Mouse (Mus musculus): ENCODE data around the gene Thap12. TPM values are rescaled to one million over a fixed set of nuclear protein-coding genes. Genes with fewer than 3 reads are reported as not detected.

The Thap12 gene
- polyA plus RNA-seq, 1 experiment from 2014 or later: 46.9 TPM

DNA sequence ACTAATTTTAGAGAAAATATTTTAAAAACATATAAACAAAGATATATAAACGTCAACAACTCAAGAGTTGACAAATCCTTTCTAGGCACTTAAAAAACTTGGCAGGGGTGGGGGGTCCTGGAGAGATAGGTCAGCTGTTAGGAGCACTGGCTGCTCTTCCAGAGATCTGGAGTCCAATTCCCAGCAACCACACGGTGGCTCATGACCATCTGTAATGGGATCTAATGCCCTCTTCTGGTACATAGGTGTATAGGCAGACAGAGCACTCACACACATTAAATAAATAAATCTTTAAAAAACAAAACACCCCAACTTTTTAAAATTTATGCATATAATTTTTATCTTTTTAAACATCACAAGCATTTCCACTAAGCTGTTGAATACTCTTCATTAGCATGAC is 5.4 kb upstream of the Thap12 start:
- DNase-seq (ENCODE audit: low read depth, low spot score): no peak
- ChIA-PET CTCF (interaction anchor here (0.8 to 1.8 kb wide), 7 partner anchors 12 to 50 kb away, joined by 3 to 7 read pairs (median 3); partner anchors contain the start of gene Emsy), POLR2A (interaction anchor here (1.4 kb wide), 1 partner anchor 9 kb away, joined by 3 read pairs; no protein-coding TSS in a partner anchor)
- ATAC-seq: no peak
- H3K27me3 ChIP-seq: no peaks in the 10 kb centered on the region
- TF ChIP-seq CTCF (IDR thresholded peaks at IDR 0.05): peak; percentile 84
- in situ Hi-C loops (cut with MboI; ENCODE audit: low pct_unique_long_range_greater_than_20kb): loop anchor here (5.0 to 10.0 kb wide), 2 partner anchors 45 to 213 kb away; partner anchors contain the start of gene Lrrc32

DNA sequence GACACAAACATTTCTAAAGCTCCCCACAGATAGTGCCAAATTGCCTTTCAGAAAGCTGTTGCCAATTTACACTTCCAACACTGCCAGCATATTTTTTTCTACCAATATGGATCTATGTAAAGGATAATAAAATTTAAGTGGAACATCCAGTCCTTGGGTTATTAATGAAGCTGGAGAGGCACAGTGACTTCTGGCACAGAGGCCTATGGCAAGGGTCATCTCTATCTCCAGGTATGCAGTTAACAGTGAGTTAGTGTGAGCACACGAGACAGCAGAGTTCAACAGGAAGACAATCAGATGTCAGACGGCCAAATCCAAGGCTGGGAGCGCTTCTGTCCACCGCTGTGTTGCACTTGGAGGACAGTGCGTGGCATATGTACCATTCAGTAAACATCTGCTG is 4.9 kb upstream of the Thap12 start:
- in situ Hi-C loops (cut with MboI; ENCODE audit: low pct_unique_long_range_greater_than_20kb): loop anchor here (5.0 to 10.0 kb wide), 2 partner anchors 46 to 213 kb away; partner anchors contain the start of gene Lrrc32
- ChIA-PET CTCF (interaction anchor here (0.8 to 1.8 kb wide), 5 partner anchors 16 to 51 kb away, joined by 3 to 7 read pairs (median 3); no protein-coding TSS in a partner anchor), POLR2A (interaction anchor here (1.4 kb wide), 1 partner anchor 9 kb away, joined by 3 read pairs; no protein-coding TSS in a partner anchor)
- TF ChIP-seq CTCF (IDR thresholded peaks at IDR 0.05): no peak
- H3K27me3 ChIP-seq: no peaks in the 10 kb centered on the region
- no peak for ATAC-seq
- no peak for DNase-seq (ENCODE audit: low read depth, low spot score)

DNA sequence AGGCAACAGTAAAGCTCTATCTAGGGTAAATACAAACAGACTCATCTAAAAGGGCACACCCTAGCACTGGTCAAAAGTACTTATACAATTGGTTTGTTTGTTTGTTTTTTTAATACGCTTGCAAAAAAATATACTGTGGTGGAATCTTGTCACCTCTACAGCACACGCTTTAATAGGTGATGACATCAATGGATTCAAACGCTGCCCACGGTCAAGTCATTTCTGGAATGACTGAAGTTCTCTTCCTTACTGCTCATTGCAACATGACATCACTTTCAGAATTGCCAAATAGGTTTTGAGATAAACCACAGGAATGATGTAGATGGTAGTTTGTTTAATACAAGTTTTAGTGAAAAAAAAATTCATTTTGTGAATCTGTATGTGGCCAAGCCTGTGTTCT is 4.3 kb upstream of the Thap12 start:
- CTCF ChIA-PET: interaction anchor here (1.3 to 1.4 kb wide), 2 partner anchors 31 to 51 kb away, joined by 3 read pairs; no protein-coding TSS in a partner anchor
- TF ChIP-seq CTCF (IDR thresholded peaks at IDR 0.05): no peak
- POLR2A ChIA-PET: no interaction called here
- DNase-seq (ENCODE audit: low read depth, low spot score): no peak
- no peak for ATAC-seq
- in situ Hi-C loops (cut with MboI; ENCODE audit: low pct_unique_long_range_greater_than_20kb): loop anchor here (5.0 to 10.0 kb wide), 2 partner anchors 46 to 214 kb away; partner anchors contain the start of gene Lrrc32
- H3K27me3 ChIP-seq: no peaks in the 10 kb centered on the region

DNA sequence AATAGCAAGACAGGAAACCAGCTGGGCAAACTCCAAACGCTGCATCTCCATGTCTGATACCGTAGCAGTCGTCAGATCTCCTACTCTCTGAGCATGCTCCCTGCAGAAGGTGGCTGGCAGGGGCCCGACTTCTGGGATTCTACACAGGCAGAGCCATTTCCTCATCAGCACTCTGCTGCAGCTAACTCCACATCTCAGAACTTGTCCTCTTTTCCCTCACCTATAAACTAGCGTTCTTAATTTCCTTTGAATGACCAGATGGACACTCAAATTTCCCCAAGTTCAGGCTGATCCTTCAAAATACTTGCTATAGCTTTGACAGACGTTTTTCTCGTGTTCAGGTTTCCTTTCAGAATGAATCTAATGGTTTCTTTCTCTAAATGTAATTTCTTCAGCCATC is 1.1 kb upstream of the Thap12 start:
- no peak for TF ChIP-seq CTCF (IDR thresholded peaks at IDR 0.05)
- CTCF ChIA-PET: no interaction called here

DNA sequence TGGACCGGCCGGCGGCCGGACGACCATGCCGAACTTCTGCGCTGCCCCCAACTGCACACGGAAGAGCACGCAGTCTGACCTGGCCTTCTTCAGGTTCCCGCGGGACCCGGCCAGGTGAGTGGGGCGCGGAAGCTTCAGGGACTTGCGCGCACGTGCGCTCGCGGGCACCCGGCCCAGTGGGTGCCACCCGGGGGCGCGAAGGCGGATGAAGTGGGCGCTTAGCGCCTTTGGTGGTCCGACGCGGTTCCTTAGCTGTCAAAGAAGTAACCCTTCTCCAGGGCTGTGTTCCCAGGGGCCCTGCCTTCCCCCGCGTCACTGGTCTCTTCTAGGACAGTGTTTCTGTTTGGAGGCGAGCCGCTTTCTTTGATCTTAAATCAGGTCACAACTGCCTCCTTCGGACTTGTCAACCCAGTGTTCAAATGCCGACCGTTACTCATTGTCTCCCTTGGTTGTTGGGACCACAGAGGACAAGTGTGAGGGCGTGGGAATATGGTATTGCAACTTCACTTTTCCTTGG is 520 bp downstream of the Thap12 start:
- in situ Hi-C loops (cut with MboI; ENCODE audit: low pct_unique_long_range_greater_than_20kb): no loop called here
- ChIA-PET CTCF (interaction anchor here (0.6 kb wide), 1 partner anchor 90 kb away, joined by 3 read pairs; no protein-coding TSS in a partner anchor), POLR2A (interaction anchor here (0.7 kb wide), 1 partner anchor 10 kb away, joined by 3 read pairs; no protein-coding TSS in a partner anchor)
- ATAC-seq: peak; percentile 17
- no peak for TF ChIP-seq CTCF (IDR thresholded peaks at IDR 0.05)
- H3K27me3 ChIP-seq: no peaks in the 10 kb centered on the region
- no peak for DNase-seq (ENCODE audit: low read depth, low spot score)

More for the DNA sequence above, 1.1 kb upstream of the Thap12 start:
- POLR2A ChIA-PET: interaction anchor here (1.0 kb wide), 1 partner anchor 47 kb away, joined by 3 read pairs; no protein-coding TSS in a partner anchor
- ATAC-seq (no peak), DNase-seq (ENCODE audit: low read depth, low spot score) (no peak)
- H3K27me3 ChIP-seq: no peaks in the 10 kb centered on the region
- in situ Hi-C loops (cut with MboI; ENCODE audit: low pct_unique_long_range_greater_than_20kb): no loop called here

DNA sequence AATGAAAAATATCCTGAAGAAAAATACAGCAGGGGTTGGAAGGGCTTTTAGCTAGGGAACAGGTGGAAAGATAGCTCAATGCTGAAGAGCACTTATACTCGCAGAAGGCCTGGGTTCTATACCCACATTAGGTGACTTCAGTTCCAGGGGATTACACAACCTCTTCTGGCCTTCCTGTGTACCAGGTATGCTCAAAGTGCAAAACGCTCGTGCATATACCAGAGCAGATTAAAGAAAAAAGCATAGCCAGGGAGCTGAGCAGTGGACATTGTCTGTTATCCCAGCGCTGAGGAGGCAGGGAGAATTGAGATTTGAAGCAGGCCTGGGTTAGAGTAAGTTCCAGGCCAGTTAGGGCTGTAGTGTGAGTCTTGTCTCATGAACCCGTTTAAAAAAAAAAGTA is 1.4 kb downstream of the Thap12 start:
- H3K27me3 ChIP-seq: no peaks in the 10 kb centered on the region
- POLR2A ChIA-PET: interaction anchor here (0.6 kb wide), 1 partner anchor 132 kb away, joined by 3 read pairs; no protein-coding TSS in a partner anchor
- CTCF ChIA-PET: interaction anchor here (0.6 kb wide), 1 partner anchor 90 kb away, joined by 3 read pairs; no protein-coding TSS in a partner anchor
- no peak for ATAC-seq
- in situ Hi-C loops (cut with MboI; ENCODE audit: low pct_unique_long_range_greater_than_20kb): no loop called here
- TF ChIP-seq CTCF (IDR thresholded peaks at IDR 0.05): no peak
- no peak for DNase-seq (ENCODE audit: low read depth, low spot score)

DNA sequence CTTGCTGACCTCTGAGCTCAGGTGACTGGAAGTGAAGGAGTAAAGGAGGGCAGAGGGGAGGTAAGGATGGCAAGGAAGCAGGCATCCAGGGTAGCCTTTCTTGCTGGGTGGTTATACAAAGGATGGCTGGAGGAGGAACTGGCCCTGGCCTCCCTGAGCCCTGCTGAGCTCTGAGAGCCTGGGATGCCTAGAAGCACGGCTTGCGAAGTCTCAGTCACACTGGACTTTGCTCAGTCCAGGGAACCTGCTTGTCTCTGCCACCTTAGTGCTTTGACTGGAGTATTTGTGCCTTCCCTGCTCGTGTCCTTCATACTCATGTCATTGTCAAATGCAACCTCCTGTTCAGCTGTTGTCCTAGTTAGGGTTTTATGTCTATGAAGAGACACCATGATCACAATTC is 10.8 kb downstream of the Thap12 start:
- no peak for TF ChIP-seq CTCF (IDR thresholded peaks at IDR 0.05)
- ATAC-seq: no peak
- CTCF ChIA-PET: interaction anchor here (0.8 to 1.2 kb wide), 3 partner anchors 9 to 122 kb away, joined by 3 to 4 read pairs (median 4); no protein-coding TSS in a partner anchor

DNA sequence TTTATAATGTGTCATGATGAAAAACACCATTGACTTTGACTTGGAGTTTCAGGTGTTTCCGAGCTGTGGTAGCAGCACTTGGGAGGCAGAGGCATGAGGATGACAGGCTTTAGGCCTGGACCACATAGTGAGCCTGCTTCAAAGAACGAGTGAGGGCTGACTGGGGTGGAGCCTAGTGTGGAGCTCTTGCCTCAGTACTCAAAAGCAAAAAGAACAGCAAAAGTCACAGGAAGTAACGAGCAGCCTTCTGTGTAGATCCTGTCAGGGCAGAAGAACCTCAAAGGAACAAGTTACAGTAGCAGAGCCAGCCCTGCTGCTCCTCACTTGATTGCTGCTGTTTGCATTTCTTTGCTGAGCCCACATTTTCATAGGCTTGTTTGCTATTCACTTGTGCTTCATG is 14.5 kb downstream of the Thap12 start:
- TF ChIP-seq CTCF (IDR thresholded peaks at IDR 0.05): no peak
- in situ Hi-C loops (cut with MboI; ENCODE audit: low pct_unique_long_range_greater_than_20kb): no loop called here
- DNase-seq (ENCODE audit: low read depth, low spot score) (no peak), ATAC-seq (no peak)
- H3K27me3 ChIP-seq: no peaks in the 10 kb centered on the region
- ChIA-PET CTCF (no interaction called here), POLR2A (no interaction called here)

More for the DNA sequence above, 10.8 kb downstream of the Thap12 start:
- in situ Hi-C loops (cut with MboI; ENCODE audit: low pct_unique_long_range_greater_than_20kb): no loop called here
- no peak for DNase-seq (ENCODE audit: low read depth, low spot score)
- POLR2A ChIA-PET: no interaction called here
- no peaks in the 10 kb centered on the region for H3K27me3 ChIP-seq

DNA sequence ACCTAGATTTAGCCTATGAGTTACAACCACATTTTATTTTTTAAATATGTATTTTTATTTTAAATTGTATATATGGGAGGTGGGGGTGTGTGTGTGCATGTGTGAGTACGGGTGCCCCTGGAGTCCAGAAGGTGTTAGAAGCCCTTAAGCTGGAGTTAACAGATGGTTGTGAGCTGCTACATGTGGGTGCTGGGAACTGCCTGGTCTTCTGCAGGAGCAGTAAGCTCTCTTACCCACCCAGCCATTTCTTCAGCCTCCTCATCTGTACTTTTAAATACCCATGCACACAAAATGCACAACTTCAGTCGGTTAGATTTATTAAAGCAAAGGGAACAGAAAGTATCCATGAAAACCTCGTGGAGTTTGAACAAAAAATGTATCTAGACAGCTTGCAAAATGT is 16.9 kb downstream of the Thap12 start:
- no peak for DNase-seq (ENCODE audit: low read depth, low spot score)
- no peak for ATAC-seq
- ChIA-PET CTCF (interaction anchor here (1.2 to 1.3 kb wide), 2 partner anchors 10 to 108 kb away, joined by 3 read pairs; no protein-coding TSS in a partner anchor), POLR2A (interaction anchor here (0.6 kb wide), 1 partner anchor 14 kb away, joined by 3 read pairs; no protein-coding TSS in a partner anchor)
- TF ChIP-seq CTCF (IDR thresholded peaks at IDR 0.05): no peak
- in situ Hi-C loops (cut with MboI; ENCODE audit: low pct_unique_long_range_greater_than_20kb): no loop called here
- no peaks in the 10 kb centered on the region for H3K27me3 ChIP-seq

DNA sequence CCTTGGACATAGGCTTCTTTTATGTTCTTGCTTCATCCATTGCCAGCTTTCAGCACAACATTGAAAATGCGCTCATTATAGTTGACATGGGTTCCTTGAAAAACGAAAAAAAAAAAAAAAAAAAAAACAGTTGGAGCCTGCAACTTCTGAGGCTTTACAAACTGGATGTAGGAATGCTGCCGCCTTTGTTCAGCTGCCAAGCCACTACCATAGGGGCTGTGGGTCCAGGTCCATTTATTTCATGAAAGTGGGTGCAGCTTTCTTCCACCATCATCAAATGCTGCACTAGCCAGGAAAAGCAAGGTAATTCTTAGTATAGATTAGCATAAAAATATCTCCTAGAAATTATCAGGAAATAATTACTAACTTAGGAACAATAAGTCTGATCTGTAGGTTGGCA is 17.8 kb downstream of the Thap12 start:
- POLR2A ChIA-PET: interaction anchor here (0.7 kb wide), 1 partner anchor 114 kb away, joined by 7 read pairs; no protein-coding TSS in a partner anchor

DNA sequence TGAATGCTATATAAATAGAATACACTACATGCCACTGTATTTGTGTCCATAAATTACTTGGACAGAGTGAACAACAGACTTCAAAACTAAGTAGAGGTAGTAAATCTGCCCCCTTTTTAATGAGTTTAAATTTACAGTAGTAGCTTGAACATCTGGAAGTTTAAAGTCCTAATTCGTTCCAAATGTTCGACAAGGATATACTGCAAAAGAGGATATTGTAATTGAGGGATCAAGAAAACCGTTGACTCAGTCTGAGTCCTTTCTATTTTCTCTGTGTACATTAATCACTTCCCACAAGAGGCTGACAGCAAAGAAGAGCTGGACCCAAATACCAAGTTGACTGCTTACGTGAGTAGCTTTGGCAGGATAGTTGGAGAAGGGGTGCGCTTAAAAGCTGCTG is 18.3 kb downstream of the Thap12 start:
- in situ Hi-C loops (cut with MboI; ENCODE audit: low pct_unique_long_range_greater_than_20kb): no loop called here
- no peaks in the 10 kb centered on the region for H3K27me3 ChIP-seq
- DNase-seq (ENCODE audit: low read depth, low spot score) (no peak), ATAC-seq (no peak)
- POLR2A ChIA-PET: interaction anchor here (0.7 kb wide), 1 partner anchor 114 kb away, joined by 7 read pairs; no protein-coding TSS in a partner anchor
- CTCF ChIA-PET: interaction anchor here (1.0 to 1.2 kb wide), 2 partner anchors 9 to 61 kb away, joined by 3 read pairs; no protein-coding TSS in a partner anchor
- no peak for TF ChIP-seq CTCF (IDR thresholded peaks at IDR 0.05)

More for the DNA sequence above, 17.8 kb downstream of the Thap12 start:
- no peak for TF ChIP-seq CTCF (IDR thresholded peaks at IDR 0.05)
- DNase-seq (ENCODE audit: low read depth, low spot score) (no peak), ATAC-seq (no peak)
- no peaks in the 10 kb centered on the region for H3K27me3 ChIP-seq
- in situ Hi-C loops (cut with MboI; ENCODE audit: low pct_unique_long_range_greater_than_20kb): no loop called here
- CTCF ChIA-PET: interaction anchor here (1.0 to 1.2 kb wide), 3 partner anchors 9 to 61 kb away, joined by 3 read pairs; no protein-coding TSS in a partner anchor
